Mouse (Mus musculus) natural killer cell, adult 2 months (primary cell): ENCODE results near the gene Fam129b.

Experiments
- DNase-seq, 2 experiments: peaks; one replicate each; pipeline ENCODE4 v3.0.0; 2022; ENCODE audit warnings: low spot score in 2 of 2

Fam129b gene

DNA sequence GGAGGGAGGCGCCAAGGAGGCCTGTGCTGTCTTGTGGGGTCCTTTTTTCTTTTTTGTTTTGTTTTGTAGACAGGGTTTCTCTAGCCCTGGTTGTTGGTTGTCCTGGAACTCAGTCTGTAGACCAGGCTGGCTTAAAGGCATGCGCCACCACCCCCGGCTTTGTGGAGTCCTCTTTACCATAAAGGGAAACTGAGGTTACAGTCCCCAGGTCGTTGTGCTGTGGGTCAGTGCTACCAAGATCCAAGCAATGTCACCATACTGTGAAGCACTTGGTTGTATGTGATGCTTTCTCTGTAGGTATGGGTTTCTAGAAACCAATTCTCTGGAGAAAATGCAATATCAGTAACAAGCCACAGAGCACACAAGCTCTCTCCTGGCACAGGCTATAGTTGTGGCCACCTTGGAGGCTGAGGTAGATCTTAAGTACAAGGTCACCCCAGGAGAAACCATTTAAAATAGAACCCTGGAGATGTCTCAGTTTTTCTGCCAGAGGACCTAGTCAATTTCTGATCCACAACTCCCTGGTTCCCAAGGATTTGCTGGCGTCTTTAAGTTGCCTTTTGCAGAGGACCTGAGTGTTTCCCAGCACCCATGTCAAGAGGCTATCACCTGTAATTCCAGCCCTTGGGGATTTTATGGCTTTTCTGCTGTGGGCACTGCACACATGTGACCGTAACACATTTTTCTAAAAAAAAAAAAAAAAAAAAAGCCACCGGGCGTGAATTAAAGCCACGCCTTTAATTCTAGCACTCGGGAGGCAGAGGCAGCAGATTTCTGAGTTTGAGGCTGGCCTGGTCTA is 88.9 kb downstream of the Fam129b start:
- no peak for DNase-seq

DNA sequence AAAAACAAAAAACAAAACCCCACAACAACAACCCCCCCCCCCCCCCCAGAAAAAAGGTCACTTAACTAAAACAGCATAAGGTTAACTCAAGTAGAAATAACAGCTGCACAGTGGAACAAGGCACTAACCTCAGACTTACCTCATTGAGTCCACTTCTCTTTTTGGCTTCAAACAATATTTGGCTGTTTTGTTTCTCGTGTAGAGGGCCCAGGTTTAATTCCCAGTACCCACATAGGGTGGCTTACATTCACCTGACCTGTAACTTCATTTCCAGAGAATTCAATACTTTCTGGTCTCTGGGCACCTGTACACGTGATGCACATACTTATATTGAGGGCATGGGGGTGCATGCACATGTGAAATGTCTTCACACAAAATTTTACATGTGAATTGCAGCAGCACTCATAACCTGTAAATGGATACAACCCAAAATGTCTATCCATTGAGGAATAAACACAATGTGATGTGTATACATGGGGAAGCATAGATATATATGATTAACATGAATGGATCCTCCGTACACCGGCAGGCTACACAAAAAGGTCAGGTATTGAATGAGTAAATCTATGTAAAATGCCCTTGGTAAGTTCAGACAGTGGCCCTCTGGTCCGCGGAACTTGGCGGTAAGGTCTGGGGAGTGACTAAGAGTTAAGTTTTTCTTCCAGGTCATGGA is 89.7 kb downstream of the Fam129b start:
- peak in 1 of 2 experiments; percentile 33 for DNase-seq

DNA sequence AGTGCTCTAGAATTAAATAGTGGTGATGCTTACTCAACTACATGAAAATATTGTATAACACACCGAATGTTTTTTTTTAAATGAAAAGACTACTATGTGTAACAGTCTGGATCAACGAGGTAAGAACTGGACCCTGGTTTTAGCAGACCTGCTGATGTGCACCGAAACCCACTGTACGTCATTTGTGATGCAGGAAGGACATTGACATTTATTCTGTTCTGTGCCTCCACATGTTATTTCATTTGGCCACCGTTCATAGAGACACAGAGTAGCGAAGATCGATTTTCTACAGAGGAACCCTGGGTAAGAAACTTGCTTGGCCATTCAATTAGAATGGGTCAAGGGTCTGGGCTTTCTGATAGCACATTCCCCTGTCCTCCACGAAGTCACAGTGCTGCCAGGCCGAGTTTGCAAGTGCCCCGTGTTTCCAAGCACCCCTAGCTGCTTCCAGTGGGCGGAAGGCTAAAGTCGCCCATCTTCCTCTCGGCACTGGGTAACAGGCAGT is 90.3 kb downstream of the Fam129b start:
- no peak for DNase-seq

DNA sequence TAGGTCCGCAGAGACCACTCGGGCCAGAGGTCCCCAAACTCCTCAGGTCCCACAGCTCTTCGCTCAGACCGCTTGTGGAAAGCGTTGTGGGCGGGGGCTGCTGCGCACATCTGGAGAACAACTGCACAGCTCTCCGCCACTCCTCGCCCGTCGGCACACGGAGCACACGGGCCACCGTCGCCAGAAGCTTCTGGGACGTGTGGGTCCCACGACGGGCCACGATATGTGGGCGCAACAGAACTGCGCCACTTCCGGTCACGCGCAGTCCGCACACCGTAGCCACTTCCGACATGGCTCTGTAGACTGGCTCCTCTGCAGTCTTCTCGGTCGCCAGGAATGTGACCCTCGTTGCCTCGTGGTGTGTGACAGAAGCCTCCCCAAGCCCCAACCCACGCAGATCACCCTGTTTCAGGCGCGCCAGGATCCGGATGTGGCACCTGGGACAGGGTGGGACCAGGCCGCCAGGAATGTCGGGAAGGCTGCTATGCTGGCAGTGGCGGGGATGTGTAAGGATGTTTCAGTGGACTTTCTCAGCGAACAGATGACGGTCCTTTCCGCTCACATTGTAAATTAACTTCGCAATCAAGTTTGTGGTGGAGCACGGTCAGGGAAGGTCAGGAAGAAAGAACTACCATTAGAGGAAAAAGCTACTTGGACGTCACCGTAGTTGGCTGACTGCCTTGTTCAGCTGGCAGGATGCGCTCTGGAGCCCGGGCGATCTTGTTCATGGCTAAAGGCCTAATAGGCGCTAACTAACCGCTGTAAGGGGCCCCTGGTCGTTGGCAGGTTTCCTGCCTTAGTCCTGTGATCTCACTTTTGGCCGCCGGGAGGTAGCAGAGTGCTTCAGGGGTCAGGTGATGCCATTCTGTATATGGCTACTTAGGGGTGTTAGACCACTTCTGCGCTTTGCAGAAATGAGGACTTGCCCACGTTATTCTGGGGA is 91.0 kb downstream of the Fam129b start:
- peak; percentile 85 to 90 for DNase-seq

DNA sequence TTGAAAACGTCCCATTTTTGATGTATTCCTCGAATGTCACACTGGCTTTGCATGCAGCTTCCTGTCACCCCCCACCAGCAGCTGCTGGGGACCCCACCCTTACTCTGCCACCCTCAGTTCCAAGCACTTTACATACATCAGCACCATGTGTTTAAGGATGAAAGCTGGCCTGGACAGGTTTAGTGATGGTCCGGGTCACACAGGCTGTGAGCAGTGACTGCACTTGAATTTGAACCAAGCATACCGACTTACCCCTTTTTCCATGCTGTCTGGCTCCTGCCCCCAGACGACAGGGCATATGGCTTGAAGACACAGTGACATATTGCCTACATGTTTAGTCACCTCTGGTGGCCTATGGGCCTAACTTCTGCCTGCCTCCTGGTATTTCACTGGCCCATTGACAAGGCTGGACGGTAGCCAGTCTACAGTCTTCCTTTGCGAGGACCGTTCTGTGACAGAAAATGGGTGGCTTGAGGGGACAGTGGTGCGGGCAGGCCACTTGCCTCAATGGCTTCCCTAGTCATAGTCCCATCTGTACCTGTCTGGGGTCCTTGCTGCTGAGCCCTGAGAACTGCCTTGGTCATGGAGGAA is 92.2 kb downstream of the Fam129b start:
- DNase-seq, result no peak

DNA sequence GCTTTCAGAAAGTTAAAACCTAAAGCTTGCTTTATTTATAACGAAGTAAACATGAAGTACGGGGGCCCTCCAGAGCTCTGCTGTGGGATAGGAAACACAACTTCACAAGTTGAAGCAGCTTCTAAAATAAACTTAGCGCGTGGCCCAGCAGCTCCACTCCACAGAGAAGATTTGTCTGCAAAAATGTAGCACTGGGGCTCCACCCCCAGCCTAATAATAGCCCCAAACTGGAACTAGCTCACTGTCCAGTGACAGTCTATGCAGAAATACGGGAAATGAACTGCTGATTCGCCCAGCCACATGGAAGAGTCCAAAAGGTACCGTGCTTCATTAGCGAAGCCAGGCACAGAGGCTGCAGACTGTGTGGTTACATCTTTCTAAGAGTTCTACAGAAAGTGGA is 93.4 kb downstream of the Fam129b start:
- no peak for DNase-seq

DNA sequence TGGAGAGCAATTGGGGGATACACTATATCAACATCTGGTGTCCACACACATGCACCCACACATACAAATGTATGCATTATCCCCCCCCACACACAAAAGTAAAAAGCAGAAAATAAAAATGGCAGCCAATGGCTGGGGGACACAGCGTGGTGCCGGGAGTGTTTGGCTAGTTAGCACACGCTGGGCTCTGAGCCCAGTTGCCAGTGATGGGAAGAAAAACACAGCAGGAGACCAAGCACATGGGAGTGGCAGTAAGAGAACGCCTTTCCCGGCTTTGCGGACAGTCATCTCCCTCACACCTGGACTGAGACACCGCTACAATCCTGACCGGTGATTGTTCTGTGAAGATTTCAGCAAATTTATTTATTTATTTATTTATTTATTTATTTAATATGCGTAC is 95.3 kb downstream of the Fam129b start:
- DNase-seq, result no peak

DNA sequence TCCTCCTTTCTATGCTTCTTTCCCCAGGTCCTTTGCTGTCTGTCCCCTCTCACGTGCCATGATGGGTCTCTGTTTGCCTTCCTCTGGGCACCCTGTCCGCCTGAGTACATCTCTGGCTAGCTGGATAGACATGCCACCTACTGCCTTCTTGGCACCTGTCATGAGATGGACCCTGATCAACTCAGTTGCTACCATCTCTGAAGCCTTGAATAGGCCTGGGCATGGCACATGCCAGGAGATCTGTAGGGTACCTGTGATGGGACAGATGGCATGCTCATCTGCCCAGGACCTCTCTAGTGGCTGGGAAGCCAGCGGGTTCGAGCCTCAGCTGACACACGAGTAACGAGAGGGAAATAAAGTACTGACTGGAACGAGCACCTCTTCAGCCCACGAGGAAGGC is 98.3 kb downstream of the Fam129b start:
- DNase-seq, result no peak
